Mouse (Mus musculus) naive thymus-derived CD4-positive, alpha-beta T cell, adult 2 months (primary cell): ENCODE data around the gene Ubr2.

ENCODE experiments used
- DNase-seq: peaks from one replicate; pipeline ENCODE4 v3.0.0-alpha.2; 2011; ENCODE audit warnings: low read depth

Gene Ubr2

GRCm38 (mm10) chr17:46926941-46927340 lies 83.4 kb downstream of the Ubr2 start:
- no peak for DNase-seq

- no peak for DNase-seq
Observed at GRCm38 (mm10) chr17:46926192-46926591, 84.2 kb downstream of the Ubr2 start.

- no peak for DNase-seq
Observed at GRCm38 (mm10) chr17:46920855-46921254, 89.5 kb downstream of the Ubr2 start.

- DNase-seq, result no peak
Observed at GRCm38 (mm10) chr17:46918951-46919350, 91.4 kb downstream of the Ubr2 start.

- DNase-seq, result no peak
Observed at GRCm38 (mm10) chr17:46915129-46915528, 95.2 kb downstream of the Ubr2 start.

- DNase-seq, result no peak
Observed at GRCm38 (mm10) chr17:46912331-46912730, 98.0 kb downstream of the Ubr2 start.

GRCm38 (mm10) chr17:46910186-46910585 lies 100.2 kb downstream of the Ubr2 start, which contains the start of gene Prph2:
Gene Prph2, plus strand, starts transcription at chr17:46910459.
- DNase-seq, result no peak

GRCm38 (mm10) chr17:46903876-46904490 lies 106.4 kb downstream of the Ubr2 start:
- peak; percentile 85 for DNase-seq

GRCm38 (mm10) chr17:46900941-46901340 lies 109.4 kb downstream of the Ubr2 start:
- no peak for DNase-seq

- no peak for DNase-seq
Observed at GRCm38 (mm10) chr17:46897221-46897950, 113.0 kb downstream of the Ubr2 start.

- DNase-seq, result no peak
Observed at GRCm38 (mm10) chr17:46895426-46895825, 114.9 kb downstream of the Ubr2 start.

- DNase-seq, result no peak
Observed at GRCm38 (mm10) chr17:46890843-46891594, 119.3 kb downstream of the Ubr2 start.

GRCm38 (mm10) chr17:46890116-46890815 lies 120.1 kb downstream of the Ubr2 start, which contains the start of gene Tbcc:
Gene Tbcc, plus strand, starts transcription at chr17:46890684.
- DNase-seq, result peak; percentile 98

GRCm38 (mm10) chr17:46889450-46890084 lies 120.8 kb downstream of the Ubr2 start:
- DNase-seq, result peak; percentile 52

GRCm38 (mm10) chr17:46888511-46889212 lies 121.7 kb downstream of the Ubr2 start:
- DNase-seq, result peak; percentile 77

- no peak for DNase-seq
Observed at GRCm38 (mm10) chr17:46885910-46886643, 124.3 kb downstream of the Ubr2 start.

GRCm38 (mm10) chr17:46885218-46885909 lies 125.0 kb downstream of the Ubr2 start:
- no peak for DNase-seq

- DNase-seq, result no peak
Observed at GRCm38 (mm10) chr17:46884766-46885165, 125.6 kb downstream of the Ubr2 start.

- no peak for DNase-seq
Observed at GRCm38 (mm10) chr17:46883107-46883506, 127.2 kb downstream of the Ubr2 start.

- no peak for DNase-seq
Observed at GRCm38 (mm10) chr17:46881728-46882127, 128.6 kb downstream of the Ubr2 start.
